Mouse (Mus musculus) heart, postnatal 0 days (tissue): ENCODE measurements around the gene Stmnd1.

Experiments
- CTCF ChIP-seq: IDR thresholded peaks from 2 replicates; pipeline ENCODE4 v1.5.1; 2016; ENCODE audit warnings: antibody characterized with exemption, control low read depth, low read depth
- EP300 ChIP-seq: IDR thresholded peaks from 2 replicates; pipeline ENCODE4 v1.6.1; 2016; ENCODE audit warnings: antibody characterized with exemption, low read depth

DNA sequence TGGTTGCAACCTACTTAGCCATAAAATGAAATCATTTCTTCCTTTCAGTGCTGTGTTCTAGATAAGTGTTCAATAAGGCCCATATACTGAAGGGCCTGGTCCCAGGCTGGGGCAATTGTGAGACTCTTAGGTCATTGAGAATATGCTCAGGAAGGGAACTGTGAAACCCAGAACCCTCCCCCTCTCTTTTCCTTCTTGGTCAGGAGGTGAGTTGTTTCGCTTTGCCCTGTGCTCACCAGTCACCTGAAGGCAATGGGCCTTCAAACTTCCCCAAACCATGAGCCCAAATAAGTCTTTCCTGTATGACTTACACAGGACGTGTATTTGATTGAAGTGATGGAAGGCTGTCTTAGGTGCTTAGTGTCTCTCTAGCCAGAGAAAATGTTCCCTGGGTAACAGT, 64.3 kb downstream of the Stmnd1 start:
- no peak for TF ChIP-seq CTCF
- no peak for TF ChIP-seq EP300
